Mouse (Mus musculus): ENCODE measurements around the gene Kdm4b. TPM values are rescaled to one million over a fixed set of nuclear protein-coding genes. Genes with fewer than 3 reads are reported as not detected.

The Kdm4b gene
- polyA plus RNA-seq, 1 experiment from 2014 or later, result 33.5 TPM

DNA sequence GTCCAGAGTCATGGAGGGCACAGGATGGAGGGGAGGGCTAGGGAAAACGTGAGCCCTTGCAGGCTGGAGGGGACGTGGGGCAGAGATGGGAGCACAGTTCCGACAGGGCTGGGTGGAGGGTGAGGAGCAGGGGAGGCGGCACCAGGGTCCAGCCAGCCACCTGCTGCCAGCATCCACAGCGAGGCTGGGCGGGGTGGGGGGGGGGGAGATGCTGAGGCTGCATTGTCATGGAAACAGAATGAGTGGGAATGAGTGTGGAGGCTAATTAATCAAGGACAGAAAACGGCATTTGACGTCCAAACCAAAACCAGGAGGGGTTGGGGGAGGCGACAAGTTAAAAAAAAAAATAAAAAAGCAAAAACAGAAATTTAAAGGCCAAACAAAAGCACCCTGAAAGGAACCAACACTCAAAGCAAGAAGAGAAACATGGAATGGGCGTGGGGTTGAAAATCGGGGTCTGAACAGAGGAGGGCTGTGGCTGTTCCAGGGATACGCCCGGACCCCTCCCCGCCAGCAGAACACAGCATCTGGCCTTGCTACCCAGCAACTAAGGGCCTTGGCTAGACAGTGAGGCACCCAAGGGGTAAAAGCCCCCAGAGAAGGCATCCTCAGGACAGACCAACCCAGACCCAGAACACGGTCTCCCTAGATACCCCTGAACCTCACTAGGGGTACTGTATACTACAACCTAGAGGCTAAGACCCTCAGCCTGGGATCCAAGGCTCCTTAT lies 114.0 kb downstream of the Kdm4b start:
- WGBS, result 83% methylated on average over 15 of the region's 15 CpGs
- H3K36me3 ChIP-seq (ENCODE audit: control insufficient read depth, insufficient read depth, low read length), result peaks cover 72% of the 10 kb centered on the region
- no peak overlapping the region for H3K4me3 ChIP-seq (ENCODE audit: low read depth, low read length)
- H3K27me3 ChIP-seq (replicated peaks; ENCODE audit: control insufficient read depth, insufficient read depth, low read length), result no peaks in the 10 kb centered on the region
- no peaks in the 10 kb centered on the region for H3K4me1 ChIP-seq (replicated peaks; ENCODE audit: control insufficient read depth, insufficient read depth, low read length)
- ATAC-seq (replicated peaks; ENCODE audit: low FRiP score, low TSS enrichment, low read depth), result no peak
- no peak overlapping the region for H3K4me2 ChIP-seq (ENCODE audit: low read length)
- no peak overlapping the region for H3K9ac ChIP-seq (ENCODE audit: low read length)
- H3K27ac ChIP-seq (ENCODE audit: low read depth), result no peak overlapping the region
- H3K9me3 ChIP-seq (ENCODE audit: control insufficient read depth, low read length), result peaks cover 11% of the 10 kb centered on the region
- DNase-seq (ENCODE audit: low spot score), result no peak

DNA sequence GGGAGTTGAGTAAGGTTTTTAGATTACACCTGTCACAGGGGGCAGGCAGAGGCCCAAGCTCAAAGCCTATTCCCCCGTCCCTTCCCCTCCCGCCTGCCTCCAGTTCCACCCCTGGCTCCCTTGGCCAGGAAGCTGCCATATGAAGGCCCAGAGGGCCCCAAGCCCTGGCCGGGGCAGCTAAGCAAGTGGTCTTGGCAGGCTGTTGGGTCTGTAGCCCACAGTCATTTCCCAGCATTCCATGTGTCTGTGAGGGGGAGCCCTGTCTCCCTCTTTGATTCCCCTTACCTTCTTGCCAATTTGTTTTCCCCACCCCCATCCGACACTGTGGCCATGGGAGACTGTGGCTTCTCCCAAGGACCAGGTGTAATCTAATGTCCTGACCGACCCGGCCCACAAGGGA lies 116.5 kb downstream of the Kdm4b start:
- H3K27ac ChIP-seq (ENCODE audit: low read depth), result no peak overlapping the region
- peaks cover 69% of the 10 kb centered on the region for H3K36me3 ChIP-seq (ENCODE audit: control insufficient read depth, insufficient read depth, low read length)
- no peaks in the 10 kb centered on the region for H3K27me3 ChIP-seq (replicated peaks; ENCODE audit: control insufficient read depth, insufficient read depth, low read length)
- no peak overlapping the region for H3K4me2 ChIP-seq (ENCODE audit: low read length)
- DNase-seq (ENCODE audit: low spot score) (no peak), ATAC-seq (replicated peaks; ENCODE audit: low FRiP score, low TSS enrichment, low read depth) (no peak)
- no peak overlapping the region for H3K9ac ChIP-seq (ENCODE audit: low read length)
- H3K4me1 ChIP-seq (replicated peaks; ENCODE audit: control insufficient read depth, insufficient read depth, low read length), result no peaks in the 10 kb centered on the region
- WGBS, result 78% methylated on average over 6 of the region's 6 CpGs
- H3K4me3 ChIP-seq (ENCODE audit: low read depth, low read length), result no peak overlapping the region
- H3K9me3 ChIP-seq (ENCODE audit: control insufficient read depth, low read length), result peaks cover 5% of the 10 kb centered on the region; the same call in 1 of the 2 replicates

DNA sequence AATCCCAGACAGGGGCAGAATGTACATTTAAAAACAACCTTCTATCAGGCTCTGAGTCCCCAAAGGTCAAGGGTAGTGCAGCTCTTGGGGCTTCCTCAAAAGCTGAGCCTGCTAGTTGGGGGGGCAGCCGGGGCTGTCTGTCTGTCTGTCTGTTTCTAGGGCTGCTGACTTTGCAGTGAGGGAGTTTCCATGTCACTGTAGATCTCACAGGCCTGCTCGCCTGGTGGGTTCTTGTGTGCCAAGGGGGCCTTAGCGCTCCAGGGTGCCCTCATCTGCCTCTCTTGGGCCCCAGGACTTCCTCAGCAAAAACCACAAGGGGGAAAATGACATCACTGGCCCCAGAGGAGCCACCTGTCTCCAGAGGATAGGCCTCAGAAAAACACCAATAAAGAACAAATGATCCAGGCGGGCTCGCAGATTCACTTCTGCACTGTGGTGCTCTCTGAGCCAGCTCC lies 117.5 kb downstream of the Kdm4b start:
- ATAC-seq (replicated peaks; ENCODE audit: low FRiP score, low TSS enrichment, low read depth), result no peak
- H3K36me3 ChIP-seq (ENCODE audit: control insufficient read depth, insufficient read depth, low read length), result peaks cover 69% of the 10 kb centered on the region
- whole genome bisulfite sequencing, result 82% methylated on average over 5 of the region's 5 CpGs

DNA sequence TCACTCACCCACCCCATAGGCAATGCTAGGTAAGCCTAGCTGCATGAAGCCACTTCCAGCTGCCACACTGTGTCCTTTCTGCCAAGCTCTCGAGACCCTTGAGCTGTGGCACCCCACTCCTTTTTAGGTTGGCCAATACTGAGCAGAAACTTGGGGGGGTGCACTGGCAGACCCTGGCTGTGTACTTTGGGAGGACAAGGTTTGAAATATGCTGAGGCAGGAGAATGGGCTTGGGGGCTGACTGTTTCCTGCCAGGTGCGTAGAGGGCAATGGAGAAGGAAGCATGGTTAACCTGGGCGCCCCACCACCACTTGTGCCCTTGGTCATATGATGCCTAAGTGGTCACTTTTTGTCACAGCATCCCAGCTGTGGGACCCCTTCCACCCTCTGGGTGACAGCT lies 118.9 kb downstream of the Kdm4b start:
- peaks cover 80% of the 10 kb centered on the region for H3K36me3 ChIP-seq (ENCODE audit: control insufficient read depth, insufficient read depth, low read length)
- no peak overlapping the region for H3K27ac ChIP-seq (ENCODE audit: low read depth)
- no peaks in the 10 kb centered on the region for H3K27me3 ChIP-seq (replicated peaks; ENCODE audit: control insufficient read depth, insufficient read depth, low read length)
- no peak overlapping the region for H3K4me3 ChIP-seq (ENCODE audit: low read depth, low read length)
- no peak for DNase-seq (ENCODE audit: low spot score)
- WGBS, result 92% methylated on average over 3 of the region's 3 CpGs
- H3K9me3 ChIP-seq (ENCODE audit: control insufficient read depth, low read length), result no peaks in the 10 kb centered on the region
- H3K4me1 ChIP-seq (replicated peaks; ENCODE audit: control insufficient read depth, insufficient read depth, low read length), result no peaks in the 10 kb centered on the region
- H3K9ac ChIP-seq (ENCODE audit: low read length), result no peak overlapping the region
- ATAC-seq (replicated peaks; ENCODE audit: low FRiP score, low TSS enrichment, low read depth), result no peak
- H3K4me2 ChIP-seq (ENCODE audit: low read length), result no peak overlapping the region

More for the DNA sequence above, 117.5 kb downstream of the Kdm4b start:
- Histone ChIP-seq H3K27me3 (replicated peaks; ENCODE audit: control insufficient read depth, insufficient read depth, low read length) (no peaks in the 10 kb centered on the region), H3K9ac (ENCODE audit: low read length) (no peak overlapping the region), H3K4me1 (replicated peaks; ENCODE audit: control insufficient read depth, insufficient read depth, low read length) (no peaks in the 10 kb centered on the region), H3K4me2 (ENCODE audit: low read length) (no peak overlapping the region), H3K27ac (ENCODE audit: low read depth) (no peak overlapping the region), H3K4me3 (ENCODE audit: low read depth, low read length) (no peak overlapping the region), H3K9me3 (ENCODE audit: control insufficient read depth, low read length) (no peaks in the 10 kb centered on the region)
- DNase-seq (ENCODE audit: low spot score), result no peak

DNA sequence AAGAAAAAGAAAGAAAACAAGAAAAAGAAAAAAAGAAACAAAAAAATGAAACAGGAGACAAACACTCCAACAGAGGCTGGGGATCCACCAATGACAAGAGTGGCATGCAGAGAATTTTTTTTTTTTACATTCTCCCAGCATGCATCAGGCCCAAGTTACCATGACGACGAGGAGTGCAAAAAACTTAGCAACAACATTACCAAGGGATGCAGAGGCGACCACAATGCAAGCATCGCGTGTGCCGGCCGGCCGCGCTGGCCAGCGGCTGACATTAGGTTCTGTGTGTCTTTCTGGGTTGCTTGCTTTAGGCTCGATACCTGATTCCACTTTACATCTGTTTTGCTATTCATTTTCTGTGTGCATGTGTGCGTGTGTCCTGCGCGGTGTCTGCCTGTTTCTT lies 119.5 kb downstream of the Kdm4b start:
- H3K9ac ChIP-seq (ENCODE audit: low read length), result no peak overlapping the region
- no peaks in the 10 kb centered on the region for H3K27me3 ChIP-seq (replicated peaks; ENCODE audit: control insufficient read depth, insufficient read depth, low read length)
- no peak overlapping the region for H3K4me3 ChIP-seq (ENCODE audit: low read depth, low read length)
- DNase-seq (ENCODE audit: low spot score) (no peak), ATAC-seq (replicated peaks; ENCODE audit: low FRiP score, low TSS enrichment, low read depth) (no peak)
- no peaks in the 10 kb centered on the region for H3K9me3 ChIP-seq (ENCODE audit: control insufficient read depth, low read length)
- no peak overlapping the region for H3K4me2 ChIP-seq (ENCODE audit: low read length)
- H3K4me1 ChIP-seq (replicated peaks; ENCODE audit: control insufficient read depth, insufficient read depth, low read length), result no peaks in the 10 kb centered on the region
- WGBS, result 75% methylated on average over 14 of the region's 14 CpGs
- H3K27ac ChIP-seq (ENCODE audit: low read depth), result no peak overlapping the region
- peaks cover 86% of the 10 kb centered on the region for H3K36me3 ChIP-seq (ENCODE audit: control insufficient read depth, insufficient read depth, low read length)

DNA sequence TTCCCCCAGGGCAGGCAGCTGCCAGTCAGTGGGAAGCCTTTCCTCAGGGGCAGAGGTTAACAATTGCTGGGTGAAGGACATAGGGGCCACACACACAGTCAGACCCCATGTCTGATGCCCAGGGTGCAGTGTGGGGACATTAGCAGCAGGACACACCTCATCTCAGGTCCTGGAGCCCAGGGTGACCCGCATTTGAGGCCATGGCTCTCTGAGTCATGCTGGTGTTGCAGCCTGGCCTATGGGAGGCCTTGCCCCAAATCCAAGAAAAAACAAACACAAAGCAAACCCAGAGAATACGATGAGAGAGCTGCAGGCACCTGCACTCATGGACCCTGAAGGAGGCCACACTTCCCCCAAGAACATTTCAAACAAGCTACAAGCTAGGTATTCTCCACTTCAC lies 121.9 kb downstream of the Kdm4b start:
- H3K4me2 ChIP-seq (ENCODE audit: low read length), result no peak overlapping the region
- no peak overlapping the region for H3K27ac ChIP-seq (ENCODE audit: low read depth)
- ATAC-seq (replicated peaks; ENCODE audit: low FRiP score, low TSS enrichment, low read depth) (no peak), DNase-seq (ENCODE audit: low spot score) (no peak)
- WGBS, result 86% methylated on average over 2 of the region's 2 CpGs
- H3K9ac ChIP-seq (ENCODE audit: low read length), result no peak overlapping the region
- no peak overlapping the region for H3K4me3 ChIP-seq (ENCODE audit: low read depth, low read length)
- H3K36me3 ChIP-seq (ENCODE audit: control insufficient read depth, insufficient read depth, low read length), result peaks cover 88% of the 10 kb centered on the region
- no peaks in the 10 kb centered on the region for H3K9me3 ChIP-seq (ENCODE audit: control insufficient read depth, low read length)
- H3K27me3 ChIP-seq (replicated peaks; ENCODE audit: control insufficient read depth, insufficient read depth, low read length), result no peaks in the 10 kb centered on the region
- no peaks in the 10 kb centered on the region for H3K4me1 ChIP-seq (replicated peaks; ENCODE audit: control insufficient read depth, insufficient read depth, low read length)

Small RNA genes lying within 50 kb of the gene (microRNA-seq; reads per million reads assigned to microRNA genes)
- gene Mir6977, result 0.51 reads per million

Other genes with a start within 250 kb of the Kdm4b start
- gene Hdgfl2, start 246.4 kb upstream of the Kdm4b start, polyA plus RNA-seq (2014; fragmentation: Nextera tagmentation; extraction: Ambion mirVana), result 93.4 and 94.0 TPM in 2 replicates
- gene Plin4, start 216.3 kb upstream of the Kdm4b start, polyA plus RNA-seq (2014; fragmentation: Nextera tagmentation; extraction: Ambion mirVana), result 0.08 and 0.19 TPM in 2 replicates
- gene Plin5, start 208.5 kb upstream of the Kdm4b start, polyA plus RNA-seq (2014; fragmentation: Nextera tagmentation; extraction: Ambion mirVana), result 0.58 TPM in 2 replicates
- gene Lrg1, start 204.1 kb upstream of the Kdm4b start, polyA plus RNA-seq (2014; fragmentation: Nextera tagmentation; extraction: Ambion mirVana), result 0.16 TPM in 1 of 2 replicates, not detected in the other
- gene Sema6b, start 185.7 kb upstream of the Kdm4b start, polyA plus RNA-seq (2014; fragmentation: Nextera tagmentation; extraction: Ambion mirVana), result 0.86 and 1.3 TPM in 2 replicates
- 11.3 and 14.0 TPM in 2 replicates for gene Tnfaip8l1, start 163.6 kb upstream of the Kdm4b start, polyA plus RNA-seq (2014; fragmentation: Nextera tagmentation; extraction: Ambion mirVana)
- 103 and 111 TPM in 2 replicates for gene Mydgf, start 142.1 kb upstream of the Kdm4b start, polyA plus RNA-seq (2014; fragmentation: Nextera tagmentation; extraction: Ambion mirVana)
- gene Dpp9, start 107.2 kb upstream of the Kdm4b start, polyA plus RNA-seq (2014; fragmentation: Nextera tagmentation; extraction: Ambion mirVana), result 35.4 and 36.2 TPM in 2 replicates
- gene Fem1a, start 69.3 kb upstream of the Kdm4b start, polyA plus RNA-seq (2014; fragmentation: Nextera tagmentation; extraction: Ambion mirVana), result 15.3 and 16.1 TPM in 2 replicates
- gene Ticam1, start 49.3 kb upstream of the Kdm4b start, polyA plus RNA-seq (2014; fragmentation: Nextera tagmentation; extraction: Ambion mirVana), result 7.1 and 11.3 TPM in 2 replicates
- 88.2 and 95.1 TPM in 2 replicates for gene Plin3, start 33.2 kb upstream of the Kdm4b start, polyA plus RNA-seq (2014; fragmentation: Nextera tagmentation; extraction: Ambion mirVana)
- gene Arrdc5, start 25.8 kb upstream of the Kdm4b start, polyA plus RNA-seq (2014; fragmentation: Nextera tagmentation; extraction: Ambion mirVana), result 0.17 TPM in 1 of 2 replicates, not detected in the other
- gene Uhrf1, start 22.7 kb upstream of the Kdm4b start, polyA plus RNA-seq (2014; fragmentation: Nextera tagmentation; extraction: Ambion mirVana), result 122 and 123 TPM in 2 replicates
- gene Ptprs, start 150.4 kb downstream of the Kdm4b start, polyA plus RNA-seq (2014; fragmentation: Nextera tagmentation; extraction: Ambion mirVana), result 94.4 and 99.6 TPM in 2 replicates
- not detected in 2 replicates for gene Znrf4, start 186.4 kb downstream of the Kdm4b start, polyA plus RNA-seq (2014; fragmentation: Nextera tagmentation; extraction: Ambion mirVana)
- 2.2 and 2.8 TPM in 2 replicates for gene Gm20219, start 228.3 kb downstream of the Kdm4b start, polyA plus RNA-seq (2014; fragmentation: Nextera tagmentation; extraction: Ambion mirVana)